Mouse (Mus musculus): ENCODE results near the gene Ppp1r1b.

- TF ChIP-seq CTCF (IDR thresholded peaks at IDR 0.05; ENCODE audit: low read depth) (no peak), EP300 (IDR thresholded peaks at IDR 0.05; ENCODE audit: low read depth) (no peak)
Measured at GRCm38 (mm10) chr11:98356625-98357394, 8.6 kb downstream of the Ppp1r1b start.
